9 mouse cellular contexts compared by ENCODE assay signal in genomic region chr1:74950066-74950465, GRCm38 (mm10). TPM values are rescaled to one million over a fixed set of nuclear protein-coding genes. Genes with fewer than 3 reads are reported as not detected.
A peak's percentile ranks its signal among the peaks of the same experiment; 100 is the strongest.
DNase-seq lines count a peak whose midpoint lies in the region; ATAC-seq and TF ChIP-seq lines count a peak whose summit lies in the region.
"Had no signal": no experiment of that assay in that cellular context is flagged by ENCODE, and none has a peak within 500 bp of the region (broad histone marks: within the 10 kb centered on the region; RNA-seq: fewer than 3 reads in every experiment).

No protein-coding gene starts in this region.

- no peaks in the 10 kb centered on the region for H3K36me3 ChIP-seq in liver, adult 2 months (ENCODE audit: control insufficient read depth, insufficient read depth, low read length)
- H3K36me3 ChIP-seq in limb, embryonic 15.5 days, result no peaks in the 10 kb centered on the region
- no peaks in the 10 kb centered on the region for H3K36me3 ChIP-seq in stomach, embryonic 14.5 days (ENCODE audit: control insufficient read depth, insufficient read depth, low read length)

- peaks cover 12% of the 10 kb centered on the region for H3K4me1 ChIP-seq in liver, adult 2 months (ENCODE audit: control insufficient read depth, insufficient read depth, low read length)
- peaks cover 32% of the 10 kb centered on the region for H3K4me1 ChIP-seq in limb, embryonic 15.5 days
- H3K4me1 ChIP-seq in stomach, embryonic 14.5 days (ENCODE audit: control insufficient read depth, insufficient read depth, low read length), result peaks cover 9% of the 10 kb centered on the region; the same call in 1 of the 2 replicates

- peak; percentile 7 for DNase-seq in adrenal gland, postnatal 14 days
- DNase-seq in adrenal gland, postnatal 10 days, result no peak
- DNase-seq in liver, adult 2 months (ENCODE audit: extremely low read depth, low read depth, low spot score), result no peak
- no peak for DNase-seq in liver
- no peak for DNase-seq in lung, postnatal 36 days
- DNase-seq in cerebellum, postnatal 4 days (ENCODE audit: low spot score in 2 of 2), result no peak
- DNase-seq: left cerebral cortex, postnatal 4 days had no signal

- TF ChIP-seq CTCF in liver, adult 2 months (IDR thresholded peaks at IDR 0.05; ENCODE audit: low read depth, low read length), result no peak

- peak overlapping the region; percentile 46 for H3K27ac ChIP-seq in liver, adult 2 months (replicated peaks; ENCODE audit: insufficient read depth, low read depth, low read length)
- H3K27ac ChIP-seq in limb, embryonic 15.5 days, result no peak overlapping the region
- H3K27ac ChIP-seq in stomach, embryonic 14.5 days (ENCODE audit: low read length), result peak overlapping the region; percentile 83

- H3K79me2 ChIP-seq in liver, adult 2 months (ENCODE audit: control insufficient read depth, insufficient read depth, low read length), result no peaks in the 10 kb centered on the region

- H3K27me3 ChIP-seq in liver, adult 2 months (ENCODE audit: control insufficient read depth, insufficient read depth, low read length), result peaks cover 2% of the 10 kb centered on the region; the same call in 1 of the 2 replicates
- H3K27me3 ChIP-seq in limb, embryonic 15.5 days, result peaks cover 99% of the 10 kb centered on the region
- H3K27me3 ChIP-seq in stomach, embryonic 14.5 days (ENCODE audit: control insufficient read depth, insufficient read depth, low read length), result peaks cover 63% of the 10 kb centered on the region

- ATAC-seq in limb, embryonic 15.5 days (ENCODE audit: insufficient number of reproducible peaks, low FRiP score, low TSS enrichment, low read depth), result no peak
- no peak for ATAC-seq in stomach, embryonic 14.5 days (ENCODE audit: insufficient number of reproducible peaks, insufficient read depth, low FRiP score, low read depth)

- TF ChIP-seq POLR2A in liver, adult 2 months (IDR thresholded peaks at IDR 0.05; ENCODE audit: extremely low read depth, insufficient read depth, low read length), result no peak

- H3K4me3 ChIP-seq in liver, adult 2 months (ENCODE audit: insufficient read depth, low read depth, low read length), result peak overlapping the region; percentile 27
- H3K4me3 ChIP-seq in limb, embryonic 15.5 days, result peak overlapping the region; percentile 41
- H3K4me3 ChIP-seq in stomach, embryonic 14.5 days (ENCODE audit: low read depth, low read length), result peak overlapping the region; percentile 42

- H3K9me3 ChIP-seq in limb, embryonic 15.5 days, result no peaks in the 10 kb centered on the region
- H3K9me3 ChIP-seq in stomach, embryonic 14.5 days (ENCODE audit: control insufficient read depth, low read depth, low read length), result no peaks in the 10 kb centered on the region

- peak overlapping the region; percentile 78 for H3K4me2 ChIP-seq in limb, embryonic 15.5 days
- peak overlapping the region; percentile 62; the same call in 1 of the 2 replicates for H3K4me2 ChIP-seq in stomach, embryonic 14.5 days (replicated peaks; ENCODE audit: low read depth, low read length)

- peak overlapping the region; percentile 76 for H3K9ac ChIP-seq in liver, adult 2 months (ENCODE audit: low read depth, low read length)
- H3K9ac ChIP-seq in limb, embryonic 15.5 days, result no peak overlapping the region
- H3K9ac ChIP-seq in stomach, embryonic 14.5 days (replicated peaks; ENCODE audit: low read depth, low read length), result peak overlapping the region; percentile 68

- 2% methylated on average over 16 of the region's 16 CpGs for WGBS in liver, adult 2 months
- WGBS in limb, embryonic 15.5 days, result under 1% methylated on average over 16 of the region's 16 CpGs
- 3% methylated on average over 16 of the region's 16 CpGs for WGBS in stomach, embryonic 14.5 days

RNA-seq across cellular contexts. Expression of gene Ihh, which starts 1.4 kb away (rescaled TPM):
- 0.22 TPM in 1 of 2 replicates, not detected in the other for total RNA-seq in adrenal gland, postnatal 14 days (2021)
- total RNA-seq in adrenal gland, postnatal 10 days (2021), result under 1 TPM; 0.18 to 0.48 TPM
- total RNA-seq in liver, adult 2 months (2014; rRNA removed), result 0.55 and 0.87 TPM in 2 replicates
- 1.4 and 3.5 TPM in 2 replicates for polyA plus RNA-seq in liver, adult 2 months (2012; rRNA removed)
- polyA plus RNA-seq in limb, embryonic 15.5 days (2015; fragmentation: Nextera tagmentation; extraction: Ambion mirVana), result 4.8 and 8.2 TPM in 2 replicates
- 29.2 and 30.2 TPM in 2 replicates for polyA plus RNA-seq in stomach, embryonic 14.5 days (2014; fragmentation: Nextera tagmentation; extraction: Ambion mirVana)

RNA-seq across cellular contexts. Expression of gene Cfap65, which starts 14.7 kb away (rescaled TPM):
- not detected in 2 replicates for total RNA-seq in adrenal gland, postnatal 14 days (2021)
- total RNA-seq in adrenal gland, postnatal 10 days (2021), result not detected
- total RNA-seq in liver, adult 2 months (2014; rRNA removed), result not detected in 2 replicates
- polyA plus RNA-seq in liver, adult 2 months (2012; rRNA removed), result not detected in 2 replicates
- polyA plus RNA-seq in limb, embryonic 15.5 days (2015; fragmentation: Nextera tagmentation; extraction: Ambion mirVana), result not detected in 2 replicates
- polyA plus RNA-seq in stomach, embryonic 14.5 days (2014; fragmentation: Nextera tagmentation; extraction: Ambion mirVana), result not detected in 2 replicates

RNA-seq across cellular contexts. Expression of gene Cryba2, which starts 57.1 kb away (rescaled TPM):
- total RNA-seq in adrenal gland, postnatal 14 days (2021), result 0.44 and 1.2 TPM in 2 replicates
- total RNA-seq in adrenal gland, postnatal 10 days (2021), result 1 to 10 TPM in 1 of 2 experiments, under 1 TPM in 1; 0.51 to 1.1 TPM
- total RNA-seq in liver, adult 2 months (2014; rRNA removed), result not detected in 2 replicates
- not detected in 2 replicates for polyA plus RNA-seq in liver, adult 2 months (2012; rRNA removed)
- polyA plus RNA-seq in limb, embryonic 15.5 days (2015; fragmentation: Nextera tagmentation; extraction: Ambion mirVana), result 0.28 TPM in 1 of 2 replicates, not detected in the other
- 0.36 and 0.38 TPM in 2 replicates for polyA plus RNA-seq in stomach, embryonic 14.5 days (2014; fragmentation: Nextera tagmentation; extraction: Ambion mirVana)
- total RNA-seq: left cerebral cortex, postnatal 4 days had no signal
